In genomic region chr17:47923678-47924382, GRCm38 (mm10) we compare ENCODE assay signal across 8 mouse cellular contexts. TPM values are rescaled to one million over a fixed set of nuclear protein-coding genes. Genes with fewer than 3 reads are reported as not detected.
A peak's percentile ranks its signal among the peaks of the same experiment; 100 is the strongest.
DNase-seq lines count a peak whose midpoint lies in the region; ATAC-seq lines count a peak whose summit lies in the region.

No protein-coding gene starts in this region.

- peaks cover 50% of the 10 kb centered on the region for H3K4me1 ChIP-seq in embryonic facial prominence, embryonic 12.5 days
- H3K4me1 ChIP-seq in heart, embryonic 16.5 days (ENCODE audit: control insufficient read depth, insufficient read depth, low read length) = peaks cover 19% of the 10 kb centered on the region
- peaks cover 40% of the 10 kb centered on the region for H3K4me1 ChIP-seq in megakaryocyte, embryonic 14.5 days
- peaks cover 31% of the 10 kb centered on the region; the same call in 1 of the 2 replicates for H3K4me1 ChIP-seq in stomach, embryonic 14.5 days (ENCODE audit: control insufficient read depth, insufficient read depth, low read length)

- peak overlapping the region; percentile 98 for H3K27ac ChIP-seq in embryonic facial prominence, embryonic 12.5 days
- peak overlapping the region; percentile 95 for H3K27ac ChIP-seq in heart, embryonic 16.5 days (ENCODE audit: low read length)
- peak overlapping the region; percentile 94 for H3K27ac ChIP-seq in stomach, embryonic 14.5 days (ENCODE audit: low read length)

- under 1% methylated on average over 54 of the region's 65 CpGs for WGBS in embryonic facial prominence, embryonic 12.5 days
- WGBS in heart, embryonic 16.5 days = under 1% methylated on average over 62 of the region's 65 CpGs
- WGBS in stomach, embryonic 14.5 days = under 1% methylated on average over 59 of the region's 65 CpGs

- H3K36me3 ChIP-seq in embryonic facial prominence, embryonic 12.5 days = peaks cover 9% of the 10 kb centered on the region; the same call in 1 of the 2 replicates
- H3K36me3 ChIP-seq in heart, embryonic 16.5 days (ENCODE audit: control insufficient read depth, insufficient read depth) = no peaks in the 10 kb centered on the region
- no peaks in the 10 kb centered on the region for H3K36me3 ChIP-seq in megakaryocyte, embryonic 14.5 days (replicated peaks; ENCODE audit: low read length)
- H3K36me3 ChIP-seq in stomach, embryonic 14.5 days (ENCODE audit: control insufficient read depth, insufficient read depth, low read length) = peaks cover 9% of the 10 kb centered on the region

- ATAC-seq in embryonic facial prominence, embryonic 12.5 days (ENCODE audit: insufficient number of reproducible peaks, insufficient read depth, low FRiP score, low TSS enrichment) = peak; percentile 25; the same call in 1 of the 2 replicates
- peak; percentile 42 for ATAC-seq in heart, embryonic 16.5 days (replicated peaks; ENCODE audit: extremely low read depth, insufficient read depth, low FRiP score)
- peak; percentile 34 for ATAC-seq in stomach, embryonic 14.5 days (ENCODE audit: insufficient number of reproducible peaks, insufficient read depth, low FRiP score, low read depth)
- no peak for ATAC-seq in megakaryocyte-erythroid progenitor cell, adult 5-6 weeks (replicated peaks; ENCODE audit: low FRiP score, low TSS enrichment, poor library complexity, severe bottlenecking)

- H3K4me2 ChIP-seq in embryonic facial prominence, embryonic 12.5 days (replicated peaks) = peak overlapping the region; percentile 86
- peak overlapping the region; percentile 98 for H3K4me2 ChIP-seq in heart, embryonic 16.5 days (ENCODE audit: low read depth, low read length)
- peak overlapping the region; percentile 82 for H3K4me2 ChIP-seq in stomach, embryonic 14.5 days (replicated peaks; ENCODE audit: low read depth, low read length)

- 0 out of 2 replicates have a peak, but pooled peaks cover 4% of the 10 kb centered on the region for H3K27me3 ChIP-seq in embryonic facial prominence, embryonic 12.5 days
- 0 out of 2 replicates have a peak, but pooled peaks cover 4% of the 10 kb centered on the region for H3K27me3 ChIP-seq in heart, embryonic 16.5 days (ENCODE audit: control insufficient read depth, insufficient read depth, low read length)
- H3K27me3 ChIP-seq in megakaryocyte, embryonic 14.5 days (replicated peaks) = peaks cover 46% of the 10 kb centered on the region
- no peaks in the 10 kb centered on the region for H3K27me3 ChIP-seq in stomach, embryonic 14.5 days (ENCODE audit: control insufficient read depth, insufficient read depth, low read length)

- peak overlapping the region; percentile 99 for H3K4me3 ChIP-seq in embryonic facial prominence, embryonic 12.5 days
- H3K4me3 ChIP-seq in heart, embryonic 16.5 days (ENCODE audit: low read length) = peak overlapping the region; percentile 97
- H3K4me3 ChIP-seq in megakaryocyte, embryonic 14.5 days (replicated peaks) = peak overlapping the region; percentile 94
- H3K4me3 ChIP-seq in stomach, embryonic 14.5 days (ENCODE audit: low read depth, low read length) = peak overlapping the region; percentile 89

- no peaks in the 10 kb centered on the region for H3K9me3 ChIP-seq in embryonic facial prominence, embryonic 12.5 days
- no peaks in the 10 kb centered on the region for H3K9me3 ChIP-seq in heart, embryonic 16.5 days (replicated peaks; ENCODE audit: control insufficient read depth, low read length)
- no peaks in the 10 kb centered on the region for H3K9me3 ChIP-seq in megakaryocyte, embryonic 14.5 days
- H3K9me3 ChIP-seq in stomach, embryonic 14.5 days (ENCODE audit: control insufficient read depth, low read depth, low read length) = no peaks in the 10 kb centered on the region

- H3K9ac ChIP-seq in embryonic facial prominence, embryonic 12.5 days = peak overlapping the region; percentile 98
- H3K9ac ChIP-seq in heart, embryonic 16.5 days (ENCODE audit: low read length) = peak overlapping the region; percentile 96
- H3K9ac ChIP-seq in stomach, embryonic 14.5 days (replicated peaks; ENCODE audit: low read depth, low read length) = peak overlapping the region; percentile 98

- DNase-seq in urinary bladder, adult 18-20 months (ENCODE audit: low spot score in 2 of 2) = peak; percentile 43 to 66
- no peak for DNase-seq in urinary bladder, postnatal 10 days (ENCODE audit: low spot score)
- DNase-seq in kidney, postnatal 36 days = peak; percentile 47 to 76

RNA-seq across cellular contexts. Expression of gene Foxp4, which starts 0.6 kb away (rescaled TPM):
- polyA plus RNA-seq in embryonic facial prominence, embryonic 12.5 days (2016; fragmentation: Nextera tagmentation; extraction: Ambion mirVana) = 51.0 and 52.4 TPM in 2 replicates
- 6.5 and 6.6 TPM in 2 replicates for polyA plus RNA-seq in heart, embryonic 16.5 days (2015; fragmentation: Nextera tagmentation; extraction: Ambion mirVana)
- polyA plus RNA-seq in megakaryocyte, embryonic 14.5 days (2012; ENCODE audit: insufficient read depth, low replicate concordance) = 47.0 and 97.4 TPM in 2 replicates
- 41.8 and 43.3 TPM in 2 replicates for polyA plus RNA-seq in stomach, embryonic 14.5 days (2014; fragmentation: Nextera tagmentation; extraction: Ambion mirVana)
- 10.4 and 23.6 TPM in 2 replicates for total RNA-seq in megakaryocyte-erythroid progenitor cell, adult 5-6 weeks (2014; fragmentation: Nextera tagmentation)
- total RNA-seq in megakaryocyte-erythroid progenitor cell, adult 5-6 weeks (2017) = 0.66 and 2.0 TPM in 2 replicates
